Mouse (Mus musculus) T-helper 2 cell (primary cell): ENCODE measurements around the gene Adprhl2.

Experiments used
- in situ Hi-C: fragments of 300-600 bp; cut with MboI, MseI; formaldehyde crosslinking; loops from one replicate; pipeline ENCODE4 v1.15.1; 2025; ENCODE audit warnings: high pct_unique_total_duplicates

Adprhl2 gene

DNA sequence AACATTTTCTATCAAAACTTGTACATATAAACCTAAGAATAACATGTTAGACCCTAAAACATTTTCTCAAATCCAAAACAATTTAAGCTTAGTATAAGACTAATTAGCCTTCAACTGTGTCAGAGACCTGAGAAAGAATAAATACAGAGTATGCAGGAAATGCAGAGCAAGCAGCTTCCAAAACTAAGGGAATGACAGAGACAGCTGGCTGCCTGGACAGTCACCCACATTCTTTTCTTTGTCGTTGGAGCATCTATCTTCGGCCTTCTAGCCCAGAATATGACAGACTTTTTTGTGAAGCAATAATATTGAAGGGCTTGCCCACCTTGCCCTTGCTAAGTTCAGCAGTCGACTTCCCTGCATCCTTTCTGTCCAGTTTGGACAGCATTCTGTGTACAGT, 52.2 kb downstream of the Adprhl2 start:
- in situ Hi-C loops: no loop called here
